Mouse (Mus musculus) E14TG2a.4 (cell line): ENCODE measurements around the gene Col27a1.

Experiments used
- H3K27me3 ChIP-seq: 2 replicates; pipeline ENCODE4 v1.6.1; 2014; ENCODE audit warnings: low read length, control low read depth; ENCODE audit not compliant: insufficient read depth
- H3K36me3 ChIP-seq: 2 replicates; pipeline ENCODE4 v1.6.1; 2014; ENCODE audit warnings: low read length, control low read depth; ENCODE audit not compliant: insufficient read depth
- H3K4me1 ChIP-seq: replicated peaks from 2 replicates; pipeline ENCODE4 v1.6.1; 2014; ENCODE audit warnings: low read depth, low read length, control low read depth
- H3K4me3 ChIP-seq: replicated peaks from 2 replicates; pipeline ENCODE4 v1.5.1; 2014; ENCODE audit warnings: mild to moderate bottlenecking, low read length
- H3K9me3 ChIP-seq: 2 replicates; pipeline ENCODE4 v1.6.1; 2014; ENCODE audit warnings: low read length, control low read depth
- CTCF ChIP-seq: conservative IDR thresholded peaks from 2 replicates; pipeline ENCODE4 v1.5.1; 2014; ENCODE audit warnings: low read length
- NANOG ChIP-seq: IDR thresholded peaks from 2 replicates; pipeline ENCODE4 v1.6.1; 2014; ENCODE audit warnings: borderline replicate concordance, low read length, mixed read lengths
- POU5F1 ChIP-seq: IDR thresholded peaks from 2 replicates; pipeline ENCODE4 v1.6.1; 2014; ENCODE audit warnings: low read length, borderline replicate concordance

Gene Col27a1

GRCm38 (mm10) chr4:63291658-63292057 is 77.9 kb downstream of the Col27a1 start:
- Histone ChIP-seq H3K4me3 (no peak overlapping the region), H3K9me3 (no peaks in the 10 kb centered on the region), H3K4me1 (no peaks in the 10 kb centered on the region), H3K36me3 (no peaks in the 10 kb centered on the region), H3K27me3 (no peaks in the 10 kb centered on the region)
- TF ChIP-seq CTCF = no peak
- TF ChIP-seq POU5F1 = no peak
- no peak for TF ChIP-seq NANOG

- H3K4me3 ChIP-seq = no peak overlapping the region
- H3K36me3 ChIP-seq = no peaks in the 10 kb centered on the region
- H3K27me3 ChIP-seq = peaks cover 11% of the 10 kb centered on the region; the same call in 1 of the 2 replicates
- H3K4me1 ChIP-seq = no peaks in the 10 kb centered on the region
- TF ChIP-seq POU5F1 = no peak
- TF ChIP-seq CTCF = no peak
- no peaks in the 10 kb centered on the region for H3K9me3 ChIP-seq
Measured at GRCm38 (mm10) chr4:63295641-63296040, 81.8 kb downstream of the Col27a1 start.

- Histone ChIP-seq H3K4me1 (no peaks in the 10 kb centered on the region), H3K27me3 (peaks cover 16% of the 10 kb centered on the region; the same call in 1 of the 2 replicates), H3K4me3 (no peak overlapping the region), H3K36me3 (no peaks in the 10 kb centered on the region), H3K9me3 (no peaks in the 10 kb centered on the region)
- TF ChIP-seq POU5F1 (no peak), NANOG (no peak), CTCF (no peak)
Measured at GRCm38 (mm10) chr4:63296263-63296662, 82.5 kb downstream of the Col27a1 start.

GRCm38 (mm10) chr4:63296876-63297275 is 83.1 kb downstream of the Col27a1 start:
- H3K4me1 ChIP-seq = no peaks in the 10 kb centered on the region
- peaks cover 16% of the 10 kb centered on the region; the same call in 1 of the 2 replicates for H3K27me3 ChIP-seq
- TF ChIP-seq POU5F1 = no peak
- no peak for TF ChIP-seq CTCF
- no peak for TF ChIP-seq NANOG
- H3K9me3 ChIP-seq = no peaks in the 10 kb centered on the region
- H3K36me3 ChIP-seq = no peaks in the 10 kb centered on the region
- H3K4me3 ChIP-seq = no peak overlapping the region

- H3K36me3 ChIP-seq = no peaks in the 10 kb centered on the region
- H3K4me3 ChIP-seq = no peak overlapping the region
- H3K9me3 ChIP-seq = no peaks in the 10 kb centered on the region
- no peaks in the 10 kb centered on the region for H3K4me1 ChIP-seq
- peaks cover 16% of the 10 kb centered on the region; the same call in 1 of the 2 replicates for H3K27me3 ChIP-seq
- no peak for TF ChIP-seq POU5F1
- no peak for TF ChIP-seq CTCF
- TF ChIP-seq NANOG = no peak
Measured at GRCm38 (mm10) chr4:63298191-63298590, 84.4 kb downstream of the Col27a1 start.

- H3K4me3 ChIP-seq = no peak overlapping the region
- no peaks in the 10 kb centered on the region for H3K4me1 ChIP-seq
- peaks cover 16% of the 10 kb centered on the region; the same call in 1 of the 2 replicates for H3K27me3 ChIP-seq
- TF ChIP-seq CTCF (no peak), POU5F1 (no peak), NANOG (no peak)
- H3K9me3 ChIP-seq = no peaks in the 10 kb centered on the region
- H3K36me3 ChIP-seq = no peaks in the 10 kb centered on the region
Measured at GRCm38 (mm10) chr4:63302641-63303040, 88.8 kb downstream of the Col27a1 start.

GRCm38 (mm10) chr4:63307175-63308062 is 93.6 kb downstream of the Col27a1 start:
- TF ChIP-seq CTCF = peak; percentile 82
- no peak for TF ChIP-seq NANOG
- Histone ChIP-seq H3K36me3 (no peaks in the 10 kb centered on the region), H3K4me1 (no peaks in the 10 kb centered on the region), H3K27me3 (no peaks in the 10 kb centered on the region; the same call in 1 of the 2 replicates), H3K9me3 (no peaks in the 10 kb centered on the region), H3K4me3 (no peak overlapping the region)

- no peak overlapping the region for H3K4me3 ChIP-seq
- peaks cover 6% of the 10 kb centered on the region; the same call in 1 of the 2 replicates for H3K27me3 ChIP-seq
- H3K9me3 ChIP-seq = no peaks in the 10 kb centered on the region
- no peak for TF ChIP-seq CTCF
- TF ChIP-seq POU5F1 = no peak
- no peaks in the 10 kb centered on the region for H3K4me1 ChIP-seq
- H3K36me3 ChIP-seq = no peaks in the 10 kb centered on the region
Measured at GRCm38 (mm10) chr4:63308316-63308715, 94.5 kb downstream of the Col27a1 start.
